Mouse (Mus musculus) olfactory bulb, adult 2 months (tissue): ENCODE measurements around the gene St6galnac3.

Experiments
- CTCF ChIP-seq: fragments of 200-500 bp; IDR thresholded peaks from 2 replicates; pipeline ENCODE4 v1.5.1; 2012; ENCODE audit warnings: low read depth, mild to moderate bottlenecking, low read length, moderate library complexity; ENCODE audit not compliant: insufficient read depth
- POLR2A ChIP-seq: fragments of 200-500 bp; IDR thresholded peaks from 2 replicates; pipeline ENCODE4 v1.6.1; 2012; ENCODE audit warnings: mild to moderate bottlenecking, low read depth, low read length, moderate library complexity; ENCODE audit not compliant: insufficient read depth

GRCm38 (mm10) chr3:153718724-153719123 is 6.2 kb downstream of the St6galnac3 start:
- TF ChIP-seq CTCF (no peak), POLR2A (no peak)
